Mouse (Mus musculus) left cerebral cortex, adult 11 months (tissue): ENCODE data around the gene Mageb1.
"Not testable (repeated sequence)": the region's sequence is repeated elsewhere in the genome, so short reads cannot be mapped to it uniquely, and the experiment has no call there.

Source experiments
- DNase-seq: peaks from one replicate; pipeline ENCODE4 v3.0.0; 2022; ENCODE audit warnings: low spot score

The Mageb1 gene

GRCm38 (mm10) chrX:92016233-92016632, at the start of gene Mageb1:
Gene Mageb1, minus strand, starts transcription at chrX:92016333.
- DNase-seq = not testable (repeated sequence)
